Mouse (Mus musculus) gastrocnemius, postnatal 4 days (tissue): ENCODE results near the gene Cbx5. TPM values are rescaled to one million over a fixed set of nuclear protein-coding genes. Genes with fewer than 3 reads are reported as not detected.
"Not testable (repeated sequence)": the region's sequence is repeated elsewhere in the genome, so short reads cannot be mapped to it uniquely, and the experiment has no call there.

Experiments
- DNase-seq, 2 experiments: peaks; one replicate each; pipeline ENCODE4 v3.0.0; 2021 to 2022; ENCODE audit warnings: low spot score in 2 of 2, mixed read lengths in 2 of 2
- total RNA-seq, 2 experiments: library from RNA; stranded (reverse); gene quantifications; 2 replicates each; pipeline ENCODE4 v1.2.3; 2021

Gene Cbx5
- total RNA-seq, 2 experiments from 2014 or later = 97.9 to 100 TPM

- DNase-seq = no peak
These were observed 12.0 kb upstream of the Cbx5 start for GRCm38 (mm10) chr15:103251595-103251994.

- peak; percentile 35 to 66 for DNase-seq
These were observed 10.7 kb upstream of the Cbx5 start for GRCm38 (mm10) chr15:103250195-103250740.

- DNase-seq = not testable (repeated sequence)
These were observed 9.9 kb upstream of the Cbx5 start for GRCm38 (mm10) chr15:103249511-103249910.

GRCm38 (mm10) chr15:103248401-103249313, 9.0 kb upstream of the Cbx5 start:
- DNase-seq = peak in 1 of 2 experiments; percentile 33

- DNase-seq = no peak
These were observed 8.3 kb upstream of the Cbx5 start for GRCm38 (mm10) chr15:103247782-103248400.

GRCm38 (mm10) chr15:103247078-103247781, 7.6 kb upstream of the Cbx5 start:
- no peak for DNase-seq

- DNase-seq = no peak
These were observed 6.0 kb upstream of the Cbx5 start for GRCm38 (mm10) chr15:103245616-103246015.

GRCm38 (mm10) chr15:103242885-103243284, 3.3 kb upstream of the Cbx5 start:
- no peak for DNase-seq

GRCm38 (mm10) chr15:103241071-103242018, 1.7 kb upstream of the Cbx5 start:
- DNase-seq = not testable (repeated sequence)

GRCm38 (mm10) chr15:103240160-103241028, 778 bp upstream of the Cbx5 start, which contains the start of gene Hnrnpa1:
TSS of gene Hnrnpa1 (plus strand) at chr15:103240432.
- peak; percentile 63 to 88 for DNase-seq

GRCm38 (mm10) chr15:103239130-103239684, 409 bp downstream of the Cbx5 start:
- DNase-seq = peak; percentile 79 to 95

- no peak for DNase-seq
These were observed 2.3 kb downstream of the Cbx5 start for GRCm38 (mm10) chr15:103237295-103237694.

- DNase-seq = no peak
These were observed 6.5 kb downstream of the Cbx5 start for GRCm38 (mm10) chr15:103233119-103233518.

GRCm38 (mm10) chr15:103228904-103229303, 10.7 kb downstream of the Cbx5 start:
- no peak for DNase-seq

GRCm38 (mm10) chr15:103227572-103227971, 12.0 kb downstream of the Cbx5 start:
- DNase-seq = no peak

- DNase-seq = no peak
These were observed 12.6 kb downstream of the Cbx5 start for GRCm38 (mm10) chr15:103227022-103227421.

GRCm38 (mm10) chr15:103224161-103224560, 15.5 kb downstream of the Cbx5 start:
- no peak for DNase-seq

- DNase-seq = no peak
These were observed 18.2 kb downstream of the Cbx5 start for GRCm38 (mm10) chr15:103221386-103221785.

- no peak for DNase-seq
These were observed 18.8 kb downstream of the Cbx5 start for GRCm38 (mm10) chr15:103220785-103221184.
